Mouse (Mus musculus): Measurements from ENCODE around the gene Men1.

Men1 gene

GRCm38 (mm10) chr19:6334673-6335457, at the start of gene Men1:
Men1 (plus strand) TSS chr19:6334979.
- CTCF ChIA-PET = interaction anchor here (0.7 to 0.9 kb wide), 2 partner anchors 62 to 1825 kb away, joined by 3 to 7 read pairs; no protein-coding TSS in a partner anchor

GRCm38 (mm10) chr19:6285226-6285625, 49.6 kb upstream of the Men1 start:
- CTCF ChIA-PET = interaction anchor here (1.2 kb wide), 1 partner anchor 19 kb away, joined by 3 read pairs; no protein-coding TSS in a partner anchor

- CTCF ChIA-PET = interaction anchor here (1.1 to 1.6 kb wide), 2 partner anchors 8 to 18 kb away, joined by 3 to 4 read pairs; no protein-coding TSS in a partner anchor
These were observed 48.9 kb upstream of the Men1 start for GRCm38 (mm10) chr19:6285632-6286433.

GRCm38 (mm10) chr19:6286434-6287401, 48.1 kb upstream of the Men1 start:
- CTCF ChIA-PET = interaction anchor here (0.7 to 1.6 kb wide), 3 partner anchors 9 to 46 kb away, joined by 3 to 4 read pairs (median 3); no protein-coding TSS in a partner anchor

GRCm38 (mm10) chr19:6288236-6288894, 46.4 kb upstream of the Men1 start:
- CTCF ChIA-PET = no interaction called here

GRCm38 (mm10) chr19:6289696-6290238, 45.0 kb upstream of the Men1 start:
- CTCF ChIA-PET = interaction anchor here (0.6 kb wide), 2 partner anchors 12 to 117 kb away, joined by 4 read pairs; no protein-coding TSS in a partner anchor

GRCm38 (mm10) chr19:6290720-6291116, 44.1 kb upstream of the Men1 start:
- CTCF ChIA-PET = interaction anchor here (0.6 kb wide), 1 partner anchor 68 kb away, joined by 3 read pairs; no protein-coding TSS in a partner anchor

- CTCF ChIA-PET = interaction anchor here (0.6 kb wide), 1 partner anchor 67 kb away, joined by 3 read pairs; no protein-coding TSS in a partner anchor
These were observed 43.5 kb upstream of the Men1 start for GRCm38 (mm10) chr19:6291117-6291781.

- CTCF ChIA-PET = no interaction called here
These were observed 42.5 kb upstream of the Men1 start for GRCm38 (mm10) chr19:6292262-6292661.

GRCm38 (mm10) chr19:6294301-6294700, 40.5 kb upstream of the Men1 start:
- CTCF ChIA-PET = interaction anchor here (0.5 to 1.5 kb wide), 2 partner anchors 32 to 52 kb away, joined by 3 to 5 read pairs; no protein-coding TSS in a partner anchor

- CTCF ChIA-PET = no interaction called here
These were observed 38.1 kb upstream of the Men1 start for GRCm38 (mm10) chr19:6296551-6297210.

- CTCF ChIA-PET = interaction anchor here (0.6 kb wide), 1 partner anchor 676 kb away, joined by 5 read pairs; no protein-coding TSS in a partner anchor
These were observed 37.1 kb upstream of the Men1 start for GRCm38 (mm10) chr19:6297641-6298040.

- CTCF ChIA-PET = interaction anchor here (0.6 to 1.3 kb wide), 3 partner anchors 16 to 35 kb away, joined by 3 to 7 read pairs (median 3); partner anchors contain the start of gene Ehd1
These were observed 35.8 kb upstream of the Men1 start for GRCm38 (mm10) chr19:6299003-6299402.

- CTCF ChIA-PET = interaction anchor here (0.6 to 1.3 kb wide), 6 partner anchors 17 to 39 kb away, joined by 3 to 7 read pairs (median 3); partner anchors contain the start of gene Ehd1
These were observed 35.1 kb upstream of the Men1 start for GRCm38 (mm10) chr19:6299450-6300267.

- CTCF ChIA-PET = interaction anchor here (0.7 to 1.0 kb wide), 2 partner anchors 23 to 40 kb away, joined by 3 to 4 read pairs; no protein-coding TSS in a partner anchor
These were observed 34.4 kb upstream of the Men1 start for GRCm38 (mm10) chr19:6300402-6300841.

GRCm38 (mm10) chr19:6302114-6302513, 32.7 kb upstream of the Men1 start:
- CTCF ChIA-PET = interaction anchor here (0.5 kb wide), 1 partner anchor 12 kb away, joined by 4 read pairs; no protein-coding TSS in a partner anchor

- CTCF ChIA-PET = no interaction called here
These were observed 32.3 kb upstream of the Men1 start for GRCm38 (mm10) chr19:6302522-6302921.

Data from spleen, embryonic (tissue).